Mouse (Mus musculus): ENCODE data around the gene Mki67.

- TF ChIP-seq CTCF (IDR thresholded peaks at IDR 0.05; ENCODE audit: low read depth) (no peak), EP300 (IDR thresholded peaks at IDR 0.05; ENCODE audit: low read depth) (no peak)
Observed at GRCm38 (mm10) chr7:135658150-135658549, 58.0 kb downstream of the Mki67 start.

Data from liver, embryonic 14.5 days (tissue).